ENCODE assay signal across 11 mouse cellular contexts in genomic region chr17:32685048-32685750, GRCm38 (mm10). TPM values are rescaled to one million over a fixed set of nuclear protein-coding genes. Genes with fewer than 3 reads are reported as not detected.
A peak's percentile ranks its signal among the peaks of the same experiment; 100 is the strongest.
DNase-seq lines count a peak whose midpoint lies in the region; ATAC-seq lines count a peak whose summit lies in the region.
"Had no signal": no experiment of that assay in that cellular context is flagged by ENCODE, and none has a peak within 500 bp of the region (broad histone marks: within the 10 kb centered on the region; RNA-seq: fewer than 3 reads in every experiment).

Gene Cyp4f15, plus strand, starts transcription at chr17:32685627.

- no peaks in the 10 kb centered on the region for H3K27me3 ChIP-seq in kidney, embryonic 16.5 days (ENCODE audit: insufficient read depth, low read length)
- no peaks in the 10 kb centered on the region for H3K27me3 ChIP-seq in hindbrain, embryonic 15.5 days
- H3K27me3 ChIP-seq: embryonic facial prominence, embryonic 15.5 days; stomach, embryonic 15.5 days had no signal

- H3K4me3 ChIP-seq in kidney, embryonic 16.5 days (ENCODE audit: low read length): no peak within 1 kb of the TSS
- H3K4me3 ChIP-seq in hindbrain, embryonic 15.5 days: no peak within 1 kb of the TSS
- H3K4me3 ChIP-seq: embryonic facial prominence, embryonic 15.5 days; stomach, embryonic 15.5 days had no signal

- intact Hi-C loops in left cerebral cortex, postnatal 14 days (cut with DNase I): loop anchor here (10.0 kb wide), 1 partner anchor 160 kb away; no protein-coding TSS in a partner anchor

- no peaks in the 10 kb centered on the region for H3K9me3 ChIP-seq in kidney, embryonic 16.5 days (ENCODE audit: low read length)
- H3K9me3 ChIP-seq in hindbrain, embryonic 15.5 days: no peaks in the 10 kb centered on the region
- H3K9me3 ChIP-seq: embryonic facial prominence, embryonic 15.5 days; stomach, embryonic 15.5 days had no signal

- no peaks in the 10 kb centered on the region for H3K4me1 ChIP-seq in kidney, embryonic 16.5 days (ENCODE audit: insufficient read depth, low read length)
- no peaks in the 10 kb centered on the region for H3K4me1 ChIP-seq in hindbrain, embryonic 15.5 days (replicated peaks)
- H3K4me1 ChIP-seq: embryonic facial prominence, embryonic 15.5 days; stomach, embryonic 15.5 days had no signal

- peak; percentile 57 for DNase-seq in kidney, adult 18-20 months
- DNase-seq in cerebellum, adult 9-11 months: peak; percentile 11
- DNase-seq in left cerebral cortex, postnatal 14 days (ENCODE audit: low spot score in 2 of 2): peak; percentile 55 to 59
- peak; percentile 51 for DNase-seq in ovary, postnatal 36 days (ENCODE audit: low spot score)
- DNase-seq in Muller cell, postnatal 12 days (ENCODE audit: inconsistent ontology term): no peak
- no peak for DNase-seq in spleen, adult 18-20 months
- DNase-seq: lung, embryonic 14.5 days had no signal

- no peak within 1 kb of the TSS for H3K27ac ChIP-seq in kidney, embryonic 16.5 days (ENCODE audit: low read length)
- no peak within 1 kb of the TSS for H3K27ac ChIP-seq in hindbrain, embryonic 15.5 days (replicated peaks)
- H3K27ac ChIP-seq: embryonic facial prominence, embryonic 15.5 days; stomach, embryonic 15.5 days had no signal

- 47% methylated on average over 7 of the region's 7 CpGs for WGBS in kidney, embryonic 16.5 days
- 23% methylated on average over 7 of the region's 7 CpGs for WGBS in hindbrain, embryonic 15.5 days

- H3K36me3 ChIP-seq in kidney, embryonic 16.5 days (ENCODE audit: insufficient read depth, low read length): no peaks in the 10 kb centered on the region
- H3K36me3 ChIP-seq in hindbrain, embryonic 15.5 days: no peaks in the 10 kb centered on the region
- H3K36me3 ChIP-seq: embryonic facial prominence, embryonic 15.5 days; stomach, embryonic 15.5 days had no signal

- no peak within 1 kb of the TSS for H3K9ac ChIP-seq in kidney, embryonic 16.5 days (replicated peaks; ENCODE audit: low read length)
- no peak within 1 kb of the TSS for H3K9ac ChIP-seq in hindbrain, embryonic 15.5 days
- H3K9ac ChIP-seq: embryonic facial prominence, embryonic 15.5 days; lung, embryonic 14.5 days; stomach, embryonic 15.5 days had no signal

- ATAC-seq in kidney, embryonic 16.5 days (ENCODE audit: low FRiP score, low TSS enrichment): no peak
- 0 out of 2 replicates have a peak, but pooled peaks have one; percentile 45 for ATAC-seq in hindbrain, embryonic 15.5 days (ENCODE audit: low FRiP score, low read depth)

- H3K4me2 ChIP-seq in kidney, embryonic 16.5 days (replicated peaks; ENCODE audit: low read depth, low read length): no peak within 1 kb of the TSS
- no peak within 1 kb of the TSS for H3K4me2 ChIP-seq in hindbrain, embryonic 15.5 days
- H3K4me2 ChIP-seq: embryonic facial prominence, embryonic 15.5 days; lung, embryonic 14.5 days; stomach, embryonic 15.5 days had no signal

RNA-seq across cellular contexts. Expression of gene Cyp4f15, which starts in this region (rescaled TPM):
- polyA plus RNA-seq in kidney, embryonic 16.5 days (2015; fragmentation: Nextera tagmentation; extraction: Ambion mirVana): not detected in 2 replicates
- 2.4 and 3.5 TPM in 2 replicates for polyA plus RNA-seq in hindbrain, embryonic 15.5 days (2015; fragmentation: Nextera tagmentation; extraction: Ambion mirVana)
- total RNA-seq in left cerebral cortex, postnatal 14 days (2021): 10 to 100 TPM in 1 of 2 experiments, 1 to 10 TPM in 1; 8.2 to 12.0 TPM
- polyA plus RNA-seq: lung, embryonic 14.5 days had no signal

Comparison
In these comparisons a context has a peak if more than half of its experiments do, and no peak if none do; other contexts are left out.
1. DNase-seq: peak in kidney, adult 18-20 months (single experiment), cerebellum, adult 9-11 months (single experiment), left cerebral cortex, postnatal 14 days (2 of 2) and ovary, postnatal 36 days (single experiment); none in Muller cell, postnatal 12 days (single experiment) and spleen, adult 18-20 months (0 of 2).